Mouse (Mus musculus) midbrain, embryonic 10.5 days (tissue): Measurements from ENCODE around the gene Olfr54. TPM values are rescaled to one million over a fixed set of nuclear protein-coding genes. Genes with fewer than 3 reads are reported as not detected.
A peak's percentile ranks its signal among the peaks of the same experiment; 100 is the strongest.
"Not testable (repeated sequence)": the region's sequence is repeated elsewhere in the genome, so short reads cannot be mapped to it uniquely, and the experiment has no call there.

Experiments
- DNase-seq: peaks from one replicate; pipeline ENCODE4 v3.0.0-alpha.2; 2017; ENCODE audit warnings: low spot score
- H3K27ac ChIP-seq: fragments of 300-500 bp; sonication (generic); replicated peaks from 2 replicates; pipeline ENCODE4 v1.5.1; 2016; ENCODE audit warnings: mild to moderate bottlenecking
- H3K27me3 ChIP-seq: fragments of 300-500 bp; sonication (generic); 2 replicates; pipeline ENCODE4 v1.6.1; 2016; ENCODE audit warnings: low read depth, mild to moderate bottlenecking; ENCODE audit not compliant: poor library complexity, severe bottlenecking
- H3K36me3 ChIP-seq: fragments of 300-500 bp; sonication (generic); 2 replicates; pipeline ENCODE4 v1.6.1; 2016; ENCODE audit warnings: mild to moderate bottlenecking, moderate library complexity
- H3K4me1 ChIP-seq: fragments of 300-500 bp; sonication (generic); 2 replicates; pipeline ENCODE4 v1.6.1; 2016
- H3K4me3 ChIP-seq: fragments of 300-500 bp; sonication (generic); 2 replicates; pipeline ENCODE4 v1.5.1; 2016; ENCODE audit warnings: mild to moderate bottlenecking, moderate library complexity
- H3K9me3 ChIP-seq: fragments of 300-500 bp; sonication (generic); replicated peaks from 2 replicates; pipeline ENCODE4 v1.6.1; 2016; ENCODE audit warnings: mild to moderate bottlenecking
- WGBS: fragments of 180-500 bp; shearing (Covaris S2); methylation state at CpG from one replicate; pipeline ENCODE4 v1.1.7; 2016; 5-methylcytosine and 5-hydroxymethylcytosine counted together
- polyA plus RNA-seq: library from polyadenylated mRNA; unstranded; fragments of >200 nt; fragmentation: Nextera tagmentation; extraction: Ambion mirVana; gene quantifications from 2 replicates; pipeline ENCODE4 v1.2.1, GENCODE M21; 2016

The Olfr54 gene
- polyA plus RNA-seq: not detected in 2 replicates

DNA sequence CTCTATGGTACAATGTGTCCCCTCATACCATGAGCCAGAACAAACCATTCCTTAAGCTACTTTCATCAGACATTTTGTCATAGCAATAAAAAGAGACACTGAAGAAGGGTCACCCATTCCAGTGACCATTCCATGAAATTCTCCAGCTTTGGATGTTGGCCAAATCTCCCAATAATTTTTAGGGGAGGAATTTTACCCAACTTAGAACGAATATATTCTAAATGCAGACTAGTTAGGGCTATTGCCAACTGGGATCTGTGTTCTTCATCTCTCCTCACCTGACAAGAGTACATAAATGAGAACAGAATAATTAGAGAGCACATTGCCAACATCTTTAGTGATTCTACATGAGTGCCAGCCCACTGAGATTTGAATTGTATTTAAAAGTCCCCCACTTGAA lies at the start of gene Olfr54:
TSS of gene Olfr54 (plus strand) at position 301 of the 400 bp plus-strand sequence.
- no peak for DNase-seq
- Histone ChIP-seq H3K36me3 (no peaks in the 10 kb centered on the region), H3K4me3 (no peak within 1 kb of the TSS), H3K4me1 (no peaks in the 10 kb centered on the region), H3K27me3 (no peaks in the 10 kb centered on the region), H3K27ac (no peak within 1 kb of the TSS), H3K9me3 (no peaks in the 10 kb centered on the region)
- 81% methylated on average over 1 of the region's 1 CpGs for WGBS

DNA sequence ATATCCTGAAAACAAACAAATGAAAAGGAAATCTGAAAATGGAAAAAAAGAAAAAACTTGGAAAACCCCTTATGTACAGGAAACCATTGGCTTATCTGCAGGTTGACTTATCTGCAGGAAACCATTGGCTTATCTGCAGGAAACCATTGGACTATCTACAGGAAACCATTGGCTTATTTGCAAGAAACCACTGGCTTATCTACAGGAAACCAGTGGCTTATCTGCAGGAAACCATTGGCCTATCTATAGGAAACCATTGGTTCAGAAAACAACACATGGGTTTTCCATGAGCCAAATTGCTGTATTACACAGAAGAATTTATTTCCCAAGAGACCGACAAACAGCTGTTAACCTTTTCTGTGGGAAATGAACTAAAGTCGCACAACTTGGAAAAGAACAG lies 49.1 kb upstream of the Olfr54 start:
- 88% methylated on average over 2 of the region's 2 CpGs for WGBS
- H3K27me3 ChIP-seq: no peaks in the 10 kb centered on the region
- H3K4me3 ChIP-seq: no peak overlapping the region
- peaks cover 4% of the 10 kb centered on the region for H3K4me1 ChIP-seq
- DNase-seq: no peak
- H3K36me3 ChIP-seq: no peaks in the 10 kb centered on the region
- H3K27ac ChIP-seq: no peak overlapping the region
- H3K9me3 ChIP-seq: no peaks in the 10 kb centered on the region

DNA sequence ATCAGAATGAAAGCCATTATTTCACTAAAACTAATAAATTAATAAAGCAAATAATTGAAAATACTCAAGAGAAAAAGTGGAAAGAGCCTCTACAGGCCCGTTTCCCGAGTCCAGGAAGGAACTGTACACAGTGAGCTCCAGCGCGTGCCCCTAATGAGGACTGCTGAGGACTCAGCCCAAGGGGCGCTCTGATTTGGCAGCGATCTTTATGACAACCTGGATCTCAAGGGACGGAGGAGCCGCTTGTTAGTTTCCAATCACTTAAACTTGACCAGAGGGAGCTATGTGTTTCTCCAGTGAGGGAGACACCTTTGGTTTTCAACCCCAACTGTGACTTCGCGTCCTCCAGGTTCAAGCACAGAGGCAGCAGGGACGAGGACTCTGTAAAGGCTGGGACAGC lies 47.8 kb upstream of the Olfr54 start, which contains the start of gene Olfr1378:
TSS of gene Olfr1378 (plus strand) at position 301 of the 400 bp plus-strand sequence.
- H3K36me3 ChIP-seq: no peaks in the 10 kb centered on the region
- 91% methylated on average over 11 of the region's 11 CpGs for WGBS
- no peak for DNase-seq
- no peaks in the 10 kb centered on the region for H3K27me3 ChIP-seq
- no peak within 1 kb of the TSS for H3K4me3 ChIP-seq
- H3K27ac ChIP-seq: no peak within 1 kb of the TSS
- H3K4me1 ChIP-seq: peaks cover 4% of the 10 kb centered on the region
- no peaks in the 10 kb centered on the region for H3K9me3 ChIP-seq

DNA sequence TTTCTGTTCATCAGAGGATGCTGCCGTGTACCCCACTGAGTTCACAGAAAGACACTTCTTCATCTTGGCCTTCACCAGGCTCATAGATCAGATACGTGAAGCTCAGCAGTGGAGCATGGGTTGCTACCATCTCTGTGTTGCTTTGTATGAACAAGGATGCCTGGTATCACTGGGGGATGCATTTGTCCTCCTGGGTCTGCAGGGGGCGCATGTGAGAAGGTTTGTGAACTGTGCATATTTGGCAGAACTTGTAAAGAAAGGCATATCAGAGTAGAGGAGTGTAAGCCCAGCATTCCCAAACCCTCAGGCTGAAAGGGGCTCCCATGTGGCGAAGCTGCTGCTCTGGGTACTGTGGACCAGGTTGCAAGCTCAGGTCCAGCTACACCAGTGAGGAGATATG lies 36.8 kb upstream of the Olfr54 start:
- Histone ChIP-seq H3K27ac (no peak overlapping the region), H3K4me3 (no peak overlapping the region), H3K27me3 (no peaks in the 10 kb centered on the region), H3K9me3 (no peaks in the 10 kb centered on the region), H3K36me3 (no peaks in the 10 kb centered on the region), H3K4me1 (no peaks in the 10 kb centered on the region)
- DNase-seq: no peak
- 65% methylated on average over 4 of the region's 4 CpGs for WGBS

DNA sequence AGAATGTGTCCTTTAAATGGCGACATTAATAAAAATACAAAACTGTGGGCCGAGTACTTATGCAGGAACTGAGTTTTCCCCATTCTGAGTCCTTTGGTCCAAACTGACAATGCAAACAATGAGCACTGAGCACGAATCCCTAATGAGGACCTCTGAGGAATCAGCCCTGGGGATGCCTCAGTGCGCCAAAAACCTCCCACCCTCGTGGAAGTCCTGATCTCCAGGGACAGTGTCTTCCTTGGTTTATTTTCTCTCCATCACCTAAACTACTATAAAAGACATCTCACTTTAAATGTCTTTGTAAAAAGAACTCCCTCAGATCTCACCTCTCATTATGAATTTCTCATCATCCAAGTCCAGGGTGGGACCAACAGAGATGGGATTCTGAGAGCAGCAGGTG lies 32.4 kb upstream of the Olfr54 start, which contains the start of gene Olfr1377:
TSS of gene Olfr1377 (plus strand) at position 301 of the 400 bp plus-strand sequence.
- Histone ChIP-seq H3K27me3 (no peaks in the 10 kb centered on the region), H3K4me1 (no peaks in the 10 kb centered on the region), H3K4me3 (no peak within 1 kb of the TSS), H3K9me3 (no peaks in the 10 kb centered on the region), H3K27ac (no peak within 1 kb of the TSS), H3K36me3 (no peaks in the 10 kb centered on the region)
- no peak for DNase-seq
- 67% methylated on average over 5 of the region's 5 CpGs for WGBS

DNA sequence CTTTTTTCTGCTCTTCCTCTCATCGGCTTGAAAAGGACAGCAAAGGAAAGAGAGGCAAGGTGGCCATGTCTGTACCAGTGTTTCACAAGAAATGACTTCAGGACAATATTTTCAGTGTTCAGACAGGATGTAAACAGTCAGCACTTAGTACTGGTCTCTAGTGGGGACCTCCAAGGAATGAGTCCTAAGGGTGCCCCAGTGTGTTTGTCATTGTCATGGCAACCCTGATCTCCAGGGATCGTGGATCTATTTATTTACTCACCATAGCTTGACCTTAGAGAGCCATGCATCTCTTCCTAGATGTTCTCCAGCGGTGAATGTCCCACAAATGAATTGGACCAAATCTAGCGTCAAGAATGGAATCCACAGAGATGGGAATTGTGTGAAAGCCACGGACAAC lies 10.7 kb upstream of the Olfr54 start, which contains the start of gene Olfr51:
TSS of gene Olfr51 (plus strand) at position 301 of the 400 bp plus-strand sequence.
- no peak for DNase-seq
- Histone ChIP-seq H3K27me3 (no peaks in the 10 kb centered on the region), H3K4me1 (no peaks in the 10 kb centered on the region), H3K9me3 (no peaks in the 10 kb centered on the region), H3K4me3 (no peak within 1 kb of the TSS), H3K36me3 (no peaks in the 10 kb centered on the region), H3K27ac (no peak within 1 kb of the TSS)
- WGBS: 81% methylated on average over 5 of the region's 5 CpGs

DNA sequence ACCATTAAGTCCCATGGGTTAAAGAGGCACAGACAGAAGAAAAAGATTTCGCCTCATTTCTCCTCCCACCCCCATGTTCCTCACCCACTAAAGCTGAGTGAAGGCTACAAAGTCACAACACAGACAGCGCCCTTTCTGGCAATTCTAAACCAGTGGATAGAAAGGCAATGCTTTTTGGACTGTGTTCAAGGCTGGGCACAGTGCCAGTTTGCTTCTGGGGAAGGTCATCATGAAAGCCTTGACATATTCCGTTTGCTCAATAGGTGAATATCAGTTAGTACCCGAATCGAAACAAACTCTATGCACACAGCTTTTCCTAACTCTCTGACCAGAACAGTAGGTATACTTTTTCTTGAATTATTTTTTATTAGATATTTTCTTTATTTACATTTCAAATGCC lies 2.2 kb upstream of the Olfr54 start:
- Histone ChIP-seq H3K27ac (no peak overlapping the region), H3K9me3 (no peaks in the 10 kb centered on the region), H3K4me3 (no peak overlapping the region), H3K36me3 (no peaks in the 10 kb centered on the region), H3K4me1 (no peaks in the 10 kb centered on the region), H3K27me3 (no peaks in the 10 kb centered on the region)
- no peak for DNase-seq
- 89% methylated on average over 5 of the region's 5 CpGs for WGBS

DNA sequence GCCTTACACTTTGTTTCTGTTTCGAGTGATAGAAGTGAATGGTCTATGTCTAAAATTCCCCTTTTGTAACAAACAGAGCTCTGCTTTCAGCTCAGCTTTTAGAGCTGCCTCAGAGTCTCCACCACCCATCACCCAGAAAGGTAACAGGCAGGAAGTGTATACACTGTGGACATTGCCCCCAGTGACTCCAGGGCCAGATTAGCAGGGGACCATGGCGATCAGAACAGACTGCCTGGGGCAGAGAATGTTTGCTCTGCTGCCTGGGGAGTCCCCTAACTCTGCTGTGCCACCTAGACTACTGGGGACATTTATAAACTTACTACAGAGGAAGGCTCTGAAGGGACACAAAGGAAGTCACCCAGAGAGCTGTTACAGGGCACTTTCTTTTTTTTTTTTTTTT lies 2.3 kb downstream of the Olfr54 start:
- H3K27ac ChIP-seq: no peak overlapping the region
- H3K9me3 ChIP-seq: no peaks in the 10 kb centered on the region
- no peaks in the 10 kb centered on the region for H3K27me3 ChIP-seq
- H3K4me3 ChIP-seq: no peak overlapping the region
- no peaks in the 10 kb centered on the region for H3K36me3 ChIP-seq
- 61% methylated on average over 2 of the region's 2 CpGs for WGBS
- H3K4me1 ChIP-seq: no peaks in the 10 kb centered on the region
- DNase-seq: no peak

DNA sequence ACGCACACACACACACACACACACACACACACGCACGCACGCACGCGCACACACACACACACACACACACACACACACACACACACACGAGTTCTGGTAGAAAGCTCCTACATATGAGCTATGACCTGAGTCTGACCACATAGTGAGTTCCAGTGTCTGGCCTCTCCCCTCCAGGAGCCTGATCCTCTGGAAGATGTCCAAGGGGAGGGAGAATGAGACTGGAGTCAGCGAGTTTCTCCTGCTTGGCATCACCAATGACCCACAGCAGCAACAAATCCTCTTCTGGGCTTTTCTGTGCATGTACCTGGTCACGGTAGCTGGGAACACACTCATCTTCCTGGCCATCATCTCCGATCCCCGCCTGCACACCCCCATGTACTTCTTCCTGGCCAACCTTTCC lies 12.8 kb downstream of the Olfr54 start:
- H3K36me3 ChIP-seq, H3K4me3 ChIP-seq, H3K4me1 ChIP-seq, H3K27ac ChIP-seq, DNase-seq, H3K9me3 ChIP-seq, H3K27me3 ChIP-seq: not testable (repeated sequence)
- WGBS: 86% methylated on average over 11 of the region's 11 CpGs

DNA sequence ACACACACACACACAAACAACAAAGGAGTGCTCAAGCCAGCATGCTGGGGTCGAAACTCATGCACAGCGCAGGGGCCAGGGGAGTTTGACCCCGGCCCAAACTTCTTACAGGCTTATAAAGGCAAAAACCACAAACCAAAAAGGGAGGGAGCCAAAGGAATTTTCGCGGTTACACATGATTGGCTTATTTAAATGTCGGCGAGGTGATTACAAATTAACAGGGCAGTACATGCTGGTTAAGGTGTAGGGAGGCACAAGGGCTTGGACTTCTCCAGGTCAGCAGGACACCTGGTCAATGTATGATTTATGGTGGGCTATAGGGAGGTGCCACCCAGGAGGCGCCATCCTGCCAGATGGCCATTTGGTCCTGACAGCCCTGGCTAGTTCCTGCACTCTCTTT lies 15.3 kb downstream of the Olfr54 start:
- WGBS: 80% methylated on average over 8 of the region's 8 CpGs

DNA sequence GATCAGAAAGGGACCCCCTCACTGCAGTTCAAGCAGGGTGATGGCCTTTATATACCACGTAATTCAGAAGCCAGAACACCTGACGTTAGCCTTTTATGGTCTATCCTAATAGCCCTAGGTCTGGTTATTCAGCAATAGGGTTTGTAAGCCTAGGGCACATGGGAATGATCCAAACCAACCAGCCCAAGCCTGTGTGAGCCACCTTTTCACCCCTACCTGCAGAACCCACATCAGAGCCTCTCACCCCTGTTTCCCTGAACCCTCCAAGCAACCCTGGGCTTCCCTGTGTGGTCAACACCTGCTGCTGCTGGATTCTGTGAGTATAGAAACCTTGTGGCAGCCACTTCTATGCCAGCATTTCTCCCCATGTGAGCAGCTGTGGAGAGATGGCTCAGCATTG lies 16.2 kb downstream of the Olfr54 start:
- no peaks in the 10 kb centered on the region for H3K9me3 ChIP-seq
- WGBS: 85% methylated on average over 2 of the region's 2 CpGs
- H3K27me3 ChIP-seq: no peaks in the 10 kb centered on the region
- H3K27ac ChIP-seq: no peak overlapping the region
- H3K4me1 ChIP-seq: no peaks in the 10 kb centered on the region
- no peaks in the 10 kb centered on the region for H3K36me3 ChIP-seq
- no peak overlapping the region for H3K4me3 ChIP-seq
- no peak for DNase-seq

More for the DNA sequence above, 15.3 kb downstream of the Olfr54 start:
- not testable (repeated sequence) for H3K9me3 ChIP-seq, H3K4me1 ChIP-seq, DNase-seq, H3K27me3 ChIP-seq, H3K27ac ChIP-seq, H3K36me3 ChIP-seq, H3K4me3 ChIP-seq

DNA sequence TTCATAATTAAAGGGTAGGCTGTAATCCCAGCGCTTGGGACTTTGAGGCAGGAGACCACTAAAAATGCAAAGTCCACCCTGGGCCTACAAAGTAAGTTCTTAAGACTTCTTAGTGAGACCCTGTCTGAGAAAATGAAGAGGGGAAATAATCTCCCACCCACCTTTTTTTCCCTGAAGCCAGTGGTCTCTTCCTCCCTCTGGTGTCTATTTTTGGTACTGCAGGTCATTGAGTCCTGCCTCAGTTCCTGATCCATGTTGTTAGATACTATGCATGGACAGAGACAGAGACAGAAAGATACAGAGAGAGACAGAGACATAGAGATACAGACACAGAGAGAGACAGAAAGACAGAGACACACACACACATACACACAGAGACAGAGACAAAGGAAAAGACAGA lies 18.8 kb downstream of the Olfr54 start:
- H3K4me1 ChIP-seq: no peaks in the 10 kb centered on the region
- WGBS: 17% methylated on average over 1 of the region's 1 CpGs
- peak; percentile 25 for DNase-seq

DNA sequence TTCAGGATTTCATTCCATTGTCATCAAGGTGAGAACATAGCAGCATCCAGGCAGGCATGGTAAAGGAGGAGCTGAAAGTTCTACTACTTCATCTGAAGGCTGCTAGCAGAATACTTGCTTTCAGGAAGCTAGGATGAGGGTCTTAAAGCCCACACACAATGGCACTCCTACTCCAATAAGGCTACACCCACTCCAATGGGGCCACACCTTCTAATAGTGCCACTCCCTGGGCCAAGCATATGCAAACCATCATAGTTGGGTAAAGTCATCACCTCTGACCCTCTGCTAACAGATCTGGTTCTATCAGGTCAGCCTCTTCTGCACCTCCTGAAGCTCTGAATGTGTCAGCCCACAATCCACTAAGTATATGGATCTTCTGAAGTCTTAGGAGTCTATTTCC lies 20.1 kb downstream of the Olfr54 start:
- not testable (repeated sequence) for H3K27me3 ChIP-seq, H3K36me3 ChIP-seq, H3K9me3 ChIP-seq, DNase-seq, H3K4me1 ChIP-seq, H3K27ac ChIP-seq, H3K4me3 ChIP-seq

More for the DNA sequence above, 18.8 kb downstream of the Olfr54 start:
- Histone ChIP-seq H3K36me3 (no peaks in the 10 kb centered on the region), H3K27me3 (no peaks in the 10 kb centered on the region), H3K9me3 (no peaks in the 10 kb centered on the region), H3K27ac (no peak overlapping the region), H3K4me3 (no peak overlapping the region)

DNA sequence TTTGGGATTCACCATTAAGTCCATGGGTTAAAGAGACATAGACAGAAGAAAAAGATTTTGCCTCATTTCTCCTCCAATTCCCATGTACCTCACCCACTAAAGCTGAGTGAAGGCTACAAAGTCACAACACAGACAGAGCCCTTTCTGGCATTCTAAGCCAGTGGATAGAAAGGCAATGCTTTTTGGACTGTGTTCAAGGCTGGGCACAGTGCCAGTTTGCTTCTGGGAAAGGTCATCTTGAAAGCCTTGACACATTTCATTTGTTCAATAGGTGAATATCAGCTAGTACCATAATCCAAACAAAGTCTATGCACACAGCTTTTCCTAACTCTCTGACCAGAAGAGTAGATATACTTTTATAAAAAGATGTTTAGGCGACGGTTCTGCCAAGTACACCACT lies 21.9 kb downstream of the Olfr54 start:
- 93% methylated on average over 2 of the region's 2 CpGs for WGBS
- no peak overlapping the region for H3K27ac ChIP-seq
- DNase-seq: no peak

More for the DNA sequence above, 21.9 kb downstream of the Olfr54 start:
- no peak overlapping the region for H3K4me3 ChIP-seq
- no peaks in the 10 kb centered on the region for H3K9me3 ChIP-seq
- no peaks in the 10 kb centered on the region for H3K4me1 ChIP-seq
- no peaks in the 10 kb centered on the region for H3K27me3 ChIP-seq
- no peaks in the 10 kb centered on the region for H3K36me3 ChIP-seq
